Mouse (Mus musculus) heart, embryonic 15.5 days (tissue): ENCODE measurements around the gene Upk3bl. TPM values are rescaled to one million over a fixed set of nuclear protein-coding genes. Genes with fewer than 3 reads are reported as not detected.
"Not testable (repeated sequence)": the region's sequence is repeated elsewhere in the genome, so short reads cannot be mapped to it uniquely, and the experiment has no call there.

Source experiments
- ATAC-seq: fragments of 200-750 bp; cut with Nextera tagmentation; replicated peaks from 2 replicates; pipeline ENCODE4 v1.8.0; 2017; ENCODE audit warnings: low read depth, moderate TSS enrichment; ENCODE audit not compliant: insufficient number of reproducible peaks, insufficient read depth, low FRiP score
- H3K27ac ChIP-seq: fragments of 300-500 bp; sonication (generic); 2 replicates; pipeline ENCODE4 v1.5.1; 2015; ENCODE audit warnings: mild to moderate bottlenecking, inconsistent platforms
- H3K27me3 ChIP-seq: fragments of 300-500 bp; sonication (generic); 2 replicates; pipeline ENCODE4 v1.6.1; 2015; ENCODE audit warnings: inconsistent platforms
- H3K36me3 ChIP-seq: fragments of 300-500 bp; sonication (generic); 2 replicates; pipeline ENCODE4 v1.6.1; 2015; ENCODE audit warnings: mild to moderate bottlenecking, inconsistent platforms
- H3K4me1 ChIP-seq: fragments of 300-500 bp; sonication (generic); replicated peaks from 2 replicates; pipeline ENCODE4 v1.6.1; 2015; ENCODE audit warnings: inconsistent platforms
- H3K4me2 ChIP-seq: fragments of 300-500 bp; sonication (generic); 2 replicates; pipeline ENCODE4 v1.6.1; 2015; ENCODE audit warnings: inconsistent platforms, mild to moderate bottlenecking, moderate library complexity
- H3K4me3 ChIP-seq: fragments of 300-500 bp; sonication (generic); 2 replicates; pipeline ENCODE4 v1.5.1; 2015; ENCODE audit warnings: mild to moderate bottlenecking, inconsistent platforms
- H3K9ac ChIP-seq: fragments of 300-500 bp; sonication (generic); 2 replicates; pipeline ENCODE4 v1.6.1; 2015; ENCODE audit warnings: mild to moderate bottlenecking, inconsistent platforms
- H3K9me3 ChIP-seq: fragments of 300-500 bp; sonication (generic); replicated peaks from 2 replicates; pipeline ENCODE4 v1.6.1; 2016; ENCODE audit warnings: inconsistent platforms
- WGBS: fragments of 180-500 bp; shearing (Covaris S2); methylation state at CpG from one replicate; pipeline ENCODE4 v1.1.7; 2015; ENCODE audit warnings: mixed read lengths; 5-methylcytosine and 5-hydroxymethylcytosine counted together
- polyA plus RNA-seq: library from polyadenylated mRNA; unstranded; fragments of >200 nt; fragmentation: Nextera tagmentation; extraction: Ambion mirVana; gene quantifications from 2 replicates; pipeline ENCODE4 v1.2.1, GENCODE M21; 2015

The Upk3bl gene
- polyA plus RNA-seq, 1 experiment from 2014 or later = 0.68 TPM

- Histone ChIP-seq H3K4me3 (no peak overlapping the region), H3K4me2 (no peak overlapping the region), H3K4me1 (no peaks in the 10 kb centered on the region), H3K27me3 (peaks cover 13% of the 10 kb centered on the region), H3K9me3 (no peaks in the 10 kb centered on the region), H3K36me3 (no peaks in the 10 kb centered on the region), H3K27ac (no peak overlapping the region), H3K9ac (no peak overlapping the region)
- ATAC-seq = no peak
- WGBS = 61% methylated on average over 5 of the region's 5 CpGs
These were observed 37.6 kb downstream of the Upk3bl start for GRCm38 (mm10) chr5:136091927-136092326.

GRCm38 (mm10) chr5:136094249-136095010, 40.1 kb downstream of the Upk3bl start:
- Histone ChIP-seq H3K4me3 (no peak overlapping the region), H3K9me3 (no peaks in the 10 kb centered on the region), H3K4me1 (no peaks in the 10 kb centered on the region), H3K27ac (no peak overlapping the region), H3K4me2 (no peak overlapping the region), H3K27me3 (peaks cover 5% of the 10 kb centered on the region; the same call in 1 of the 2 replicates), H3K36me3 (no peaks in the 10 kb centered on the region), H3K9ac (no peak overlapping the region)
- WGBS = 49% methylated on average over 8 of the region's 8 CpGs
- ATAC-seq = no peak

- no peak for ATAC-seq
- H3K9ac ChIP-seq = no peak overlapping the region
- peaks cover 5% of the 10 kb centered on the region; the same call in 1 of the 2 replicates for H3K27me3 ChIP-seq
- no peak overlapping the region for H3K4me2 ChIP-seq
- no peaks in the 10 kb centered on the region for H3K9me3 ChIP-seq
- H3K27ac ChIP-seq = no peak overlapping the region
- H3K36me3 ChIP-seq = no peaks in the 10 kb centered on the region
- H3K4me3 ChIP-seq = no peak overlapping the region
- no peaks in the 10 kb centered on the region for H3K4me1 ChIP-seq
- 65% methylated on average over 7 of the region's 7 CpGs for WGBS
These were observed 40.8 kb downstream of the Upk3bl start for GRCm38 (mm10) chr5:136095089-136095488.

- H3K4me3 ChIP-seq = no peak overlapping the region
- no peak overlapping the region for H3K9ac ChIP-seq
- no peaks in the 10 kb centered on the region for H3K9me3 ChIP-seq
- H3K27ac ChIP-seq = no peak overlapping the region
- no peaks in the 10 kb centered on the region for H3K36me3 ChIP-seq
- ATAC-seq = no peak
- peaks cover 28% of the 10 kb centered on the region for H3K27me3 ChIP-seq
- no peak overlapping the region for H3K4me2 ChIP-seq
- WGBS = 73% methylated on average over 10 of the region's 10 CpGs
- peaks cover 9% of the 10 kb centered on the region for H3K4me1 ChIP-seq
These were observed 44.2 kb downstream of the Upk3bl start for GRCm38 (mm10) chr5:136098536-136098935.

- WGBS = 5% methylated on average over 41 of the region's 41 CpGs
- Histone ChIP-seq H3K4me1 (peaks cover 9% of the 10 kb centered on the region), H3K4me3 (peak overlapping the region; percentile 45), H3K9ac (peak overlapping the region; percentile 43; the same call in 1 of the 2 replicates), H3K27ac (no peak overlapping the region), H3K27me3 (peaks cover 29% of the 10 kb centered on the region), H3K4me2 (peak overlapping the region; percentile 80), H3K36me3 (no peaks in the 10 kb centered on the region), H3K9me3 (no peaks in the 10 kb centered on the region)
- peak; percentile 60 for ATAC-seq
These were observed 48.0 kb downstream of the Upk3bl start for GRCm38 (mm10) chr5:136102099-136102820.

- 81% methylated on average over 5 of the region's 5 CpGs for WGBS
- no peak for ATAC-seq
- H3K4me1 ChIP-seq = peaks cover 9% of the 10 kb centered on the region
These were observed 50.2 kb downstream of the Upk3bl start for GRCm38 (mm10) chr5:136104511-136104910.

GRCm38 (mm10) chr5:136108486-136108885, 54.2 kb downstream of the Upk3bl start:
- Histone ChIP-seq H3K4me1 (no peaks in the 10 kb centered on the region), H3K9me3 (no peaks in the 10 kb centered on the region), H3K27ac (no peak overlapping the region), H3K9ac (no peak overlapping the region), H3K4me2 (no peak overlapping the region), H3K27me3 (0 out of 2 replicates have a peak, but pooled peaks cover under 1% of the 10 kb centered on the region), H3K4me3 (no peak overlapping the region), H3K36me3 (no peaks in the 10 kb centered on the region)
- 35% methylated on average over 2 of the region's 2 CpGs for WGBS
- ATAC-seq = no peak

More at GRCm38 (mm10) chr5:136104511-136104910, 50.2 kb downstream of the Upk3bl start:
- no peak overlapping the region for H3K4me2 ChIP-seq
- no peaks in the 10 kb centered on the region for H3K36me3 ChIP-seq
- no peak overlapping the region for H3K9ac ChIP-seq
- H3K9me3 ChIP-seq = no peaks in the 10 kb centered on the region
- H3K27ac ChIP-seq = no peak overlapping the region
- H3K27me3 ChIP-seq = peaks cover 29% of the 10 kb centered on the region
- H3K4me3 ChIP-seq = no peak overlapping the region

- no peak overlapping the region for H3K27ac ChIP-seq
- ATAC-seq = no peak
- H3K4me1 ChIP-seq = no peaks in the 10 kb centered on the region
- no peak overlapping the region for H3K9ac ChIP-seq
- H3K27me3 ChIP-seq = no peaks in the 10 kb centered on the region
- no peaks in the 10 kb centered on the region for H3K9me3 ChIP-seq
- 64% methylated on average over 3 of the region's 3 CpGs for WGBS
- H3K4me2 ChIP-seq = no peak overlapping the region
- H3K36me3 ChIP-seq = no peaks in the 10 kb centered on the region
- no peak overlapping the region for H3K4me3 ChIP-seq
These were observed 54.8 kb downstream of the Upk3bl start for GRCm38 (mm10) chr5:136109042-136109441.

- not testable (repeated sequence) for H3K4me2 ChIP-seq, H3K9me3 ChIP-seq, H3K9ac ChIP-seq, H3K36me3 ChIP-seq, H3K27me3 ChIP-seq, H3K4me3 ChIP-seq, H3K27ac ChIP-seq, ATAC-seq
- peaks cover 20% of the 10 kb centered on the region for H3K4me1 ChIP-seq
- WGBS = 41% methylated on average over 4 of the region's 4 CpGs
These were observed 59.3 kb downstream of the Upk3bl start for GRCm38 (mm10) chr5:136113546-136113945.
